Mouse (Mus musculus): ENCODE results near the gene Racgap1. TPM values are rescaled to one million over a fixed set of nuclear protein-coding genes. Genes with fewer than 3 reads are reported as not detected.
A peak's percentile ranks its signal among the peaks of the same experiment; 100 is the strongest.

Gene Racgap1
- polyA plus RNA-seq, 1 experiment from 2014 or later, result 44.9 TPM

- 4% methylated on average over 8 of the region's 8 CpGs for WGBS
- Histone ChIP-seq H3K9ac (no peak overlapping the region), H3K27ac (no peak overlapping the region), H3K9me3 (ENCODE audit: control insufficient read depth, low read length) (no peaks in the 10 kb centered on the region), H3K27me3 (ENCODE audit: control insufficient read depth, insufficient read depth, low read length) (no peaks in the 10 kb centered on the region; the same call in 1 of the 2 replicates), H3K4me2 (replicated peaks) (peak overlapping the region; percentile 47), H3K36me3 (replicated peaks; ENCODE audit: control insufficient read depth, insufficient read depth) (no peaks in the 10 kb centered on the region), H3K4me3 (replicated peaks; ENCODE audit: low read length) (peak overlapping the region; percentile 7; the same call in 1 of the 2 replicates), H3K4me1 (replicated peaks; ENCODE audit: control insufficient read depth, insufficient read depth, low read length) (peaks cover 34% of the 10 kb centered on the region)
- ATAC-seq (ENCODE audit: low FRiP score) (no peak), DNase-seq (ENCODE audit: low spot score) (no peak)
Observed at GRCm38 (mm10) chr15:99653291-99653690, 1.8 kb upstream of the Racgap1 start.

- Histone ChIP-seq H3K36me3 (replicated peaks; ENCODE audit: control insufficient read depth, insufficient read depth) (no peaks in the 10 kb centered on the region), H3K4me1 (replicated peaks; ENCODE audit: control insufficient read depth, insufficient read depth, low read length) (peaks cover 45% of the 10 kb centered on the region), H3K4me3 (replicated peaks; ENCODE audit: low read length) (peak overlapping the region; percentile 90), H3K27ac (no peak overlapping the region), H3K4me2 (replicated peaks) (peak overlapping the region; percentile 88), H3K9ac (peak overlapping the region; percentile 32; the same call in 1 of the 2 replicates), H3K27me3 (ENCODE audit: control insufficient read depth, insufficient read depth, low read length) (no peaks in the 10 kb centered on the region; the same call in 1 of the 2 replicates), H3K9me3 (ENCODE audit: control insufficient read depth, low read length) (no peaks in the 10 kb centered on the region)
- 79% methylated on average over 10 of the region's 10 CpGs for WGBS
- ATAC-seq (ENCODE audit: low FRiP score), result no peak
- no peak for DNase-seq (ENCODE audit: low spot score)
Observed at GRCm38 (mm10) chr15:99651984-99652872, 772 bp upstream of the Racgap1 start.

DNA sequence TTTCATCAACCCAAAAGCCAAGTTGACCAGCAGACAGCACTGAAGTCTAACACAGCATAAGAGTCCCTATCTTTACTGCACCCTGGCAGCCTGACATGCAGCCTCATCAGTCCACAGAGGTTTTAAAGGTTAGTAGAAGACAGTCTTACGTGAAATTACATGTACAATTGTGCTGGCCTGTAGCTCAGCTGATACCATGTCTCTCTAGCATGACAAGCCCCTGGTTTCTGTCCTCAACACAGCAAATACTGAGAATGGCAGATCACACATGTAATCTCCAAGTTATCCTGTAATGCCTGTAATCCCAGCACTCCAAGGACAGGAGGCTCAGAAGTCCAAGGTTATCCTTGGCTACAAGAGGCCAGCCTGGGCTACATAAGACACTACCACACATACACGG, 1.2 kb downstream of the Racgap1 start:
- Histone ChIP-seq H3K9ac (peak overlapping the region; percentile 71; the same call in 1 of the 2 replicates), H3K27me3 (ENCODE audit: control insufficient read depth, insufficient read depth, low read length) (no peaks in the 10 kb centered on the region), H3K27ac (no peak overlapping the region), H3K4me2 (replicated peaks) (peak overlapping the region; percentile 88), H3K4me3 (replicated peaks; ENCODE audit: low read length) (peak overlapping the region; percentile 90), H3K36me3 (replicated peaks; ENCODE audit: control insufficient read depth, insufficient read depth) (no peaks in the 10 kb centered on the region), H3K9me3 (ENCODE audit: control insufficient read depth, low read length) (no peaks in the 10 kb centered on the region), H3K4me1 (replicated peaks; ENCODE audit: control insufficient read depth, insufficient read depth, low read length) (peaks cover 46% of the 10 kb centered on the region)
- 53% methylated on average over 2 of the region's 2 CpGs for WGBS
- no peak for DNase-seq (ENCODE audit: low spot score)
- no peak for ATAC-seq (ENCODE audit: low FRiP score)

GRCm38 (mm10) chr15:99649067-99649761, 2.2 kb downstream of the Racgap1 start:
- WGBS, result 18% methylated on average over 6 of the region's 6 CpGs
- no peak for DNase-seq (ENCODE audit: low spot score)
- Histone ChIP-seq H3K9me3 (ENCODE audit: control insufficient read depth, low read length) (no peaks in the 10 kb centered on the region), H3K9ac (peak overlapping the region; percentile 24; the same call in 1 of the 2 replicates), H3K4me1 (replicated peaks; ENCODE audit: control insufficient read depth, insufficient read depth, low read length) (peaks cover 55% of the 10 kb centered on the region), H3K4me2 (replicated peaks) (peak overlapping the region; percentile 88), H3K36me3 (replicated peaks; ENCODE audit: control insufficient read depth, insufficient read depth) (no peaks in the 10 kb centered on the region), H3K27me3 (ENCODE audit: control insufficient read depth, insufficient read depth, low read length) (no peaks in the 10 kb centered on the region), H3K4me3 (replicated peaks; ENCODE audit: low read length) (peak overlapping the region; percentile 90; the same call in 1 of the 2 replicates), H3K27ac (peak overlapping the region; percentile 76)
- ATAC-seq (ENCODE audit: low FRiP score), result no peak

- WGBS, result 11% methylated on average over 4 of the region's 4 CpGs
- no peak for DNase-seq (ENCODE audit: low spot score)
- Histone ChIP-seq H3K36me3 (replicated peaks; ENCODE audit: control insufficient read depth, insufficient read depth) (no peaks in the 10 kb centered on the region), H3K27me3 (ENCODE audit: control insufficient read depth, insufficient read depth, low read length) (no peaks in the 10 kb centered on the region), H3K27ac (peak overlapping the region; percentile 76), H3K4me2 (replicated peaks) (peak overlapping the region; percentile 88), H3K4me3 (replicated peaks; ENCODE audit: low read length) (no peak overlapping the region), H3K4me1 (replicated peaks; ENCODE audit: control insufficient read depth, insufficient read depth, low read length) (peaks cover 52% of the 10 kb centered on the region), H3K9ac (peak overlapping the region; percentile 3), H3K9me3 (ENCODE audit: control insufficient read depth, low read length) (no peaks in the 10 kb centered on the region)
- ATAC-seq (ENCODE audit: low FRiP score), result peak; percentile 28; the same call in 1 of the 2 replicates
Observed at GRCm38 (mm10) chr15:99648326-99648725, 3.1 kb downstream of the Racgap1 start.

DNA sequence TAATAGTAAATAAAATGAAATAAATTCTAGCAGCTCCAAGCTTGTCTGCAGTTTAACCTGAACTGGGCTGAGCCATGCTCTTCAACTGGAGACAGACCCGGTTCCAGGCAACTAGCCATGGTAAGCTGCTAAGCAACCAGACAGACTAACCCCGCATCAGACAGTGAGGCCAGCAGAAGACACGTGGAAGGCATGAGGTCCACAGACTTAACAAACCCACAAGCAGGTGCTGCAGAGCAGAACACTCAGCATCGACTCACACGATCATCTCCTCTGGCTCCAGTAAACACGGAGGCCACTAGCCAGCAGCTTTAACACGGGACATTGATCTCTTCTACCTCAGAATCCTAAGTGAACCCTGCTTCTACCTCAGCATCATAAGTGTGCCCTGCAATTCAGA, 6.7 kb downstream of the Racgap1 start:
- DNase-seq (ENCODE audit: low spot score), result no peak
- Histone ChIP-seq H3K4me1 (replicated peaks; ENCODE audit: control insufficient read depth, insufficient read depth, low read length) (peaks cover 53% of the 10 kb centered on the region), H3K4me3 (replicated peaks; ENCODE audit: low read length) (no peak overlapping the region), H3K9ac (peak overlapping the region; percentile 1; the same call in 1 of the 2 replicates), H3K9me3 (ENCODE audit: control insufficient read depth, low read length) (no peaks in the 10 kb centered on the region), H3K27me3 (ENCODE audit: control insufficient read depth, insufficient read depth, low read length) (no peaks in the 10 kb centered on the region), H3K4me2 (replicated peaks) (peak overlapping the region; percentile 18; the same call in 1 of the 2 replicates), H3K36me3 (replicated peaks; ENCODE audit: control insufficient read depth, insufficient read depth) (no peaks in the 10 kb centered on the region), H3K27ac (peak overlapping the region; percentile 34)
- no peak for ATAC-seq (ENCODE audit: low FRiP score)
- WGBS, result 27% methylated on average over 7 of the region's 7 CpGs

DNA sequence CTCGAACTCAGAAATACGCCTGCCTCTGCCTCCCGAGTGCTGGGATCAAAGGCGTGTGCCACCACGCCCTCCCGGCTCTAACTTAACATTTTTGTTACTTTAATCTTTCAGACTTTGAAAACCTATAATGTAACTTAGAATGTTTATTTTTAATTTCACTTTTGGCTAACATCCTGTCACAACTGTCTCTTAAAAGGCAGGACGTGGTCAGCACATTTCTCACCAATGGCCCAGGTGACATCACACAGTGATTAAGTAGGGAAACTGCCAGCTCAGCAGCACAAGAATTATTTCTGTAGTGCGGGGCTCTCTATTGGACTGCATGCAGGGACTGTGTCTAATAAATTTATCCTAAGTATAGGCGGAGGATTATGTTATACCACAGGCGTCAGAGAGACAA, 7.6 kb downstream of the Racgap1 start:
- peak overlapping the region; percentile 1 for H3K9ac ChIP-seq
- no peak overlapping the region for H3K4me2 ChIP-seq (replicated peaks)
- H3K9me3 ChIP-seq (ENCODE audit: control insufficient read depth, low read length), result no peaks in the 10 kb centered on the region
- H3K4me3 ChIP-seq (replicated peaks; ENCODE audit: low read length), result no peak overlapping the region
- peak overlapping the region; percentile 34 for H3K27ac ChIP-seq
- ATAC-seq (ENCODE audit: low FRiP score) (no peak), DNase-seq (ENCODE audit: low spot score) (no peak)
- 68% methylated on average over 10 of the region's 10 CpGs for WGBS
- 0 out of 2 replicates have a peak, but pooled peaks cover 7% of the 10 kb centered on the region for H3K36me3 ChIP-seq (replicated peaks; ENCODE audit: control insufficient read depth, insufficient read depth)
- peaks cover 44% of the 10 kb centered on the region for H3K4me1 ChIP-seq (replicated peaks; ENCODE audit: control insufficient read depth, insufficient read depth, low read length)
- no peaks in the 10 kb centered on the region for H3K27me3 ChIP-seq (ENCODE audit: control insufficient read depth, insufficient read depth, low read length)

DNA sequence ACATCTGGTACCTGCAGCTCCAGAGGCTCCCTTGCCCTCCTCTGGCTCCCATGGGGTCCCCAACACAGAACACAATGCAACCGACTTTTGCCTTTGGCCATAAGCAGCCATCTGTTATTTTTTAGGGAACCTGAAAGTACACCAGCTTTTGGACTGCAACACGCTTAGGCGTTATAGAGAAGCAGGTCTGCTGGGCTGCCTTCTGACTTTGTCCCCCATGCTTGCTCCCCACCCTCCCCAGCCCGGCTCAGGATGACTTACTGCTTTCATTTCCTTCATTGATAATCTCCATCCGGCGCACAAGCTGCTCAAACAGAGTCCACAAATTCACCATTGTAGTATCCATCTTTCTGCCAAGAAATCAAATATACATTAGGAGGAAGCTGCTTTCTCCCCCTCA, 8.8 kb downstream of the Racgap1 start:
- Histone ChIP-seq H3K27me3 (ENCODE audit: control insufficient read depth, insufficient read depth, low read length) (no peaks in the 10 kb centered on the region), H3K9me3 (ENCODE audit: control insufficient read depth, low read length) (no peaks in the 10 kb centered on the region), H3K4me2 (replicated peaks) (peak overlapping the region; percentile 19; the same call in 1 of the 2 replicates), H3K4me3 (replicated peaks; ENCODE audit: low read length) (no peak overlapping the region), H3K27ac (peak overlapping the region; percentile 61), H3K9ac (no peak overlapping the region), H3K4me1 (replicated peaks; ENCODE audit: control insufficient read depth, insufficient read depth, low read length) (peaks cover 38% of the 10 kb centered on the region), H3K36me3 (replicated peaks; ENCODE audit: control insufficient read depth, insufficient read depth) (peaks cover 7% of the 10 kb centered on the region; the same call in 1 of the 2 replicates)
- DNase-seq (ENCODE audit: low spot score), result no peak
- ATAC-seq (ENCODE audit: low FRiP score), result no peak
- whole genome bisulfite sequencing, result 39% methylated on average over 6 of the region's 6 CpGs

DNA sequence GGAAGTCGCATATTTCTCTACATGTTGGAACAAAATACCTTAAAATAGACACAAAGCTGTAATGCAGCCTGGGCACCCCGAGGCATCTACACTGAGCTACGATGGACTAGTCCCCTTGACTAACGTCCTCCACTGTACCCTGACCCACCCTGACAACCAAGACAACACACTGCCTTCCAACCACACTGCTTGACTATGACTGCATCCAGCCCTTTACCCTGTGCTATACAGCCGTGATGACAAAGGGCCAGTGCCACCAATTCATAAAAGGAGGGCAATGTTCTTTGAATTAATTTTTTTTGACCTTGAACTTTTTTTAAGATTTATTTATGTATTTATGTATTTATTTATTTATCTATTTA, 13.4 kb downstream of the Racgap1 start:
- H3K4me3 ChIP-seq (replicated peaks; ENCODE audit: low read length), result no peak overlapping the region
- WGBS, result 62% methylated on average over 5 of the region's 5 CpGs
- H3K27ac ChIP-seq, result peak overlapping the region; percentile 92
- peaks cover 20% of the 10 kb centered on the region for H3K4me1 ChIP-seq (replicated peaks; ENCODE audit: control insufficient read depth, insufficient read depth, low read length)
- no peak overlapping the region for H3K9ac ChIP-seq
- ATAC-seq (ENCODE audit: low FRiP score) (no peak), DNase-seq (ENCODE audit: low spot score) (no peak)
- H3K4me2 ChIP-seq (replicated peaks), result no peak overlapping the region
- no peaks in the 10 kb centered on the region for H3K9me3 ChIP-seq (ENCODE audit: control insufficient read depth, low read length)
- no peaks in the 10 kb centered on the region for H3K27me3 ChIP-seq (ENCODE audit: control insufficient read depth, insufficient read depth, low read length)
- H3K36me3 ChIP-seq (replicated peaks; ENCODE audit: control insufficient read depth, insufficient read depth), result peaks cover 16% of the 10 kb centered on the region
